Mouse (Mus musculus) inflammation-experienced regulatory T-cells (primary cell): ENCODE results near the gene 0610010K14Rik. TPM values are rescaled to one million over a fixed set of nuclear protein-coding genes. Genes with fewer than 3 reads are reported as not detected.

Experiments used
- polyA plus RNA-seq, 2 experiments: library from polyadenylated mRNA; unstranded; fragments of 100-300 nt; shearing (Covaris generic); gene quantifications; one replicate each; pipeline ENCODE4 v1.2.1; 2017

Gene 0610010K14Rik
- 100 to 1,000 TPM; 154 to 165 TPM for polyA plus RNA-seq

DNA sequence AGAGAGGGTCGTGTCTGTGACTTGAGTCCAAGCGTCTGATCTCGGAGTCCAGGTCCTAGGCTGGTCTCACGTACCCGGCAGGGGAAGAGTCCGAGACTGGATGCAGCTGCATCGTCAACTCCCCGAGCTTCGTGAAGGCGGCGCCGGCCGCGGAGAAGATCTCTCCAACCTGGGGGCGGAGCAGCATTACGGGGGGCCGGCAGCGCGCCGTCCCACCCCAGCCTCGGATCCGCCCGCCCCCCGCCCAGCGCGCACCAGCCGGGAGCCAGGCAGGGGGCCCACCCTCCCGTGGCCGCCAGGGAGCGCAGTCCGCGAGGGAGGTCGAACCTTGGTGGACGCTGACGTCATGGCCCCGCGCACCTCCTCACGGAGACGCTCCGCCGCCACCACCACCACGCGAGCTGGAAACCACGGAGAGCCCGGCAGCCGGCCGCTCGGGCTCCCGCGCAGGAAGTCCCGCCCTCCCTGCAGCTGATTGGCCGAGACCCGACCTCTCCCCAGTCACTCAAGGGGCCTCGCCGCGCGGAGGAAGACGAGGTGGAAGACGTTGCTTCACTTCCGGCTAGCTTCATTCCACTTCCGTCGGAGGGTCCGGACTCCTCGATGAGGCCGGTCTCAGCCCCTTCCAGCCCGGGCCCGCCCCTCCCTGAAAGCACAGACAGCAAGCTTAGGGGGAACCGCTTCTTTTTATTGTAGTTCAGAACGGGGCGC lies at the start of gene 0610010K14Rik:
Gene 0610010K14Rik, minus strand, starts transcription at position 458 of the 711 bp plus-strand sequence.

DNA sequence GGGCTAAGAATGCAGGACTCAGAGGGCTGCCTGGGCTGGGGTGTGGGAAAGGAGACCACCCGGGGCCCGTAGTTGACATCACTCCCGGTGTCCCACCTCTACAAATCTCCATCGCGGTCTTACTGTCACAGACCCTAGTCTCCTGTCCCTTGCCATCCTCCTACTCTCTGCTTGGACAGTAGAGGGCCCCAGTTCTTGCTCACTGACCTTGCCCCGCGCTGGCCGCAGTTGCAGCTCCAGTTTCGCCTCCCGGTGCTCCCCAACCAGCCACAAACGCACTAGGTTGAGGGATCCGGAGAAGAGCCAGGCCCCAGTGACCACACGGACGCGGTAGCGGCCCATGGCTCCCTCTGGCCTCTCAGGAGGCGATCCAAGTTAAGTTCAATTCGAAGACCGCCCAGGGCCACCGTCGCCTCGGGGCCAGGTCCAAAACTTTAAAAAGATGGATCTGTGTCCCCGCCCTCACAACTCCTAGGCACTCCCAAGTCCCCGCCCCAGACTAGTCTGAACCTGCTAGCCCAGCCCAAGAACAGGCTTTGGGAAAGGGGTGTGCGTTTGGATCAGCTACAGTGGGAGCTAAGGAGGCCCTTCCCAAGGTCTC lies 17.3 kb upstream of the 0610010K14Rik start, which contains the start of gene Alox12:
Gene Alox12, minus strand, starts transcription at position 423 of the 601 bp plus-strand sequence.

DNA sequence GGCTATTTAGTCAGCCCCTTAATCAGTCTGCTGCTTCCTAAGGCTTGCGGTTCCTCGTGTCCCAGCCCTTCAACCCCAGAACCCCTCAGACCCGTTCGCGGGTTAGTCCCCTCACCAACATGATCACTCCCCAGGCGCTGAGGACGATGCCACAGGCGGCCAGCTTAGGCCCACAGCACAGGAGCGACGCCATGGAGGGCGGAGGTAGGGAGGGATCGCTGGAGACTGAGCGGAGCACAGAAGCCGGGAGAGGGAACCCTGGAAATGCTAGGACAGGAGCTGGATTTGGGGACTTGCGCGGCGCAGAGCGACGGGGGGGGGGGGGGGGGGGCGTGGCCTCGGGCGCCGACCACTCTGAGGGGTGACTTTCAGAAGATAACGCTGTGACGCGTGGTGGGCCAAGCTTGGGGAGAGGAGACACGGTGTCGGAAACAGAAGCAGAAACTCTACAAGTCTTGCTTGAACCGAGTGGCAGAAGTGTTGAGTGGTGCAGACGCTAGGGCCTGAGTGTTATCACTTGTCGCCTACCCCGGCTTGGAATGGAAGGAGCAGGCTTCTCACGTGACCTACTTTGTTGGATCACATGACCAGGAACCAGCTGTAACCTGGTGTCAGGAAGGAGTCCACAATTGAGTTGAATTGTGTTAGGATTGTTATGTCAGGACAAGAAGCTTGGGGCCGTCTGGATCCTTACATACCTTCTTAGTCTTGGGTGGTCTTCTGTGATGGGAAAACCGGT lies 2.0 kb upstream of the 0610010K14Rik start, which contains the start of the genes Gm21988 and Rnasek:
Gene Gm21988, minus strand, starts transcription at position 290 of the 739 bp plus-strand sequence.
Gene Rnasek, minus strand, starts transcription at position 302 of the 739 bp plus-strand sequence.

DNA sequence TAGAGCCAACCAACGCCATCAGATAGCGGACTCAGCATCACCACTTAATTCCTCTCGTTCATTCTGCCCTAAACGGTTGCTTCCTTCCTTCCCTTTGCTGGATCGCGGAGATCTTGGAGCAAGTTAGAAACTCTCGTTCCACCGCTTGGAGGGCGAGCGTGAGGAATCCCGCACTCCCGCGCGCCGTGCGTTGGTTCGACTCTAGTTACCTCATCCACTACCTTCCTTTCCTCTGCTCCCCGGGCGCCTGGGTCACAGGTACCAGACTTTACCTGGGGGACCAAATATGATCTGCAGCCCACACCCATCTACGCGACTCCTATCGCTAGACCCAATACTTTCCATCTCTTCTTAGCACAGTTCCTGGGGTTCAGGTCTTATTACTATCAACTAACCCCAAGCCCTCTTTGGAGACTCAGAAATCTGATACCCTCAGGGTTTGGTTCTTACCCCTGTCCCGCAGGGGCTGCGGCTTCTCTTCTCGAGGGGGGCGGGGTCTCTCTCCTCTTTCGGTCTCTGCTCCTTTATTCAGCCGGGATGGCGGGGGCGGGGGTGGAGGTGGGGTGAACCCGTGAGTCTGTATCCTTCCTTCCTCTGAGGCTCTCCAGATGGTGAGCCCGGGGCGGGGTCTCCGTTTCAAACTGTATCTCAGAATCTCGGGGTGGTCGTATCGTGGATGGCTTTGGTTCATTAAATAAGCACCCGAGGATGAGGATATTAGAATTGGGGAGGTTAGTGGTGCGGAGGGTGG lies 8.3 kb downstream of the 0610010K14Rik start, which contains the start of gene Bcl6b:
Gene Bcl6b, minus strand, starts transcription at position 539 of the 751 bp plus-strand sequence.

GRCm38 (mm10) chr11:70220731-70221602 lies 16.7 kb downstream of the 0610010K14Rik start, which contains the start of gene Slc16a13:
Gene Slc16a13, minus strand, starts transcription at chr11:70221064.

GRCm38 (mm10) chr11:70212423-70212822 lies 25.3 kb downstream of the 0610010K14Rik start, which contains the start of gene Slc16a11:
Gene Slc16a11, plus strand, starts transcription at chr11:70212752.

Other genes starting within 250 kb of the 0610010K14Rik start
- 100 to 1,000 TPM; 391 to 427 TPM for gene Gabarap, start 246.8 kb downstream of the 0610010K14Rik start, polyA plus RNA-seq
- gene Phf23, start 242.1 kb downstream of the 0610010K14Rik start, polyA plus RNA-seq = 10 to 100 TPM; 85.5 to 94.7 TPM
- 10 to 100 TPM; 26.6 to 46.3 TPM for gene Dvl2, start 237.3 kb downstream of the 0610010K14Rik start, polyA plus RNA-seq
- gene Acadvl, start 222.5 kb downstream of the 0610010K14Rik start, polyA plus RNA-seq = 100 to 1,000 TPM in 1 of 2 experiments, 10 to 100 TPM in 1; 97.3 to 113 TPM
- 10 to 100 TPM in 1 of 2 experiments, 1 to 10 TPM in 1; 9.1 to 10.5 TPM for gene Dlg4, start 221.0 kb downstream of the 0610010K14Rik start, polyA plus RNA-seq
- not detected for gene Asgr1, start 183.8 kb downstream of the 0610010K14Rik start, polyA plus RNA-seq
- not detected for gene Asgr2, start 145.3 kb downstream of the 0610010K14Rik start, polyA plus RNA-seq
- gene Mgl2, start 107.6 kb downstream of the 0610010K14Rik start, polyA plus RNA-seq = under 1 TPM in 1 of 2 experiments, not detected in 1; 0.23 TPM
- 1 to 10 TPM in 1 of 2 experiments, not detected in 1; 1.6 TPM for gene Clec10a, start 81.7 kb downstream of the 0610010K14Rik start, polyA plus RNA-seq
- 1 to 10 TPM in 1 of 2 experiments, under 1 TPM in 1; 0.88 to 1.1 TPM for gene Slc16a11, start 25.2 kb downstream of the 0610010K14Rik start, polyA plus RNA-seq
- 1 to 10 TPM; 3.3 to 4.7 TPM for gene Slc16a13, start 16.9 kb downstream of the 0610010K14Rik start, polyA plus RNA-seq
- gene Bcl6b, start 8.1 kb downstream of the 0610010K14Rik start, polyA plus RNA-seq = not detected
- 10 to 100 TPM in 1 of 2 experiments, 1 to 10 TPM in 1; 5.8 to 10.3 TPM for gene Gm21988, start 1.9 kb upstream of the 0610010K14Rik start, polyA plus RNA-seq
- gene Rnasek, start 1.9 kb upstream of the 0610010K14Rik start, polyA plus RNA-seq = 100 to 1,000 TPM; 257 to 279 TPM
- gene Alox12, start 17.4 kb upstream of the 0610010K14Rik start, polyA plus RNA-seq = under 1 TPM; 0.10 to 0.33 TPM
- 1 to 10 TPM in 1 of 2 experiments, under 1 TPM in 1; 0.22 to 1.6 TPM for gene Alox12e, start 84.7 kb upstream of the 0610010K14Rik start, polyA plus RNA-seq
- under 1 TPM; 0.24 to 0.53 TPM for gene Alox15, start 114.1 kb upstream of the 0610010K14Rik start, polyA plus RNA-seq
- gene Pelp1, start 172.1 kb upstream of the 0610010K14Rik start, polyA plus RNA-seq = 10 to 100 TPM; 11.5 to 13.4 TPM
- 100 to 1,000 TPM; 249 to 281 TPM for gene Arrb2, start 194.7 kb upstream of the 0610010K14Rik start, polyA plus RNA-seq
- 10 to 100 TPM; 72.7 to 76.5 TPM for gene Med11, start 214.0 kb upstream of the 0610010K14Rik start, polyA plus RNA-seq
- gene Zmynd15, start 221.5 kb upstream of the 0610010K14Rik start, polyA plus RNA-seq = not detected
- gene Cxcl16, start 222.1 kb upstream of the 0610010K14Rik start, polyA plus RNA-seq = 1 to 10 TPM in 1 of 2 experiments, under 1 TPM in 1; 0.19 to 1.3 TPM